Mouse (Mus musculus) cortical plate, adult 2 months (tissue): Measurements from ENCODE around the gene Rnf8. TPM values are rescaled to one million over a fixed set of nuclear protein-coding genes. Genes with fewer than 3 reads are reported as not detected.

Source experiments
- H3K27ac ChIP-seq: fragments of 200-500 bp; 2 replicates; pipeline ENCODE4 v1.5.1; 2012; ENCODE audit warnings: low read length, control low read depth, inconsistent platforms; ENCODE audit not compliant: insufficient read depth
- H3K4me1 ChIP-seq: fragments of 200-500 bp; 2 replicates; pipeline ENCODE4 v1.6.1; 2011; ENCODE audit warnings: low read length; ENCODE audit not compliant: control insufficient read depth, insufficient read depth
- H3K4me3 ChIP-seq: fragments of 200-500 bp; 2 replicates; pipeline ENCODE4 v1.5.1; 2011; ENCODE audit warnings: mild to moderate bottlenecking, low read length, control low read depth; ENCODE audit not compliant: insufficient read depth
- CTCF ChIP-seq: fragments of 200-500 bp; IDR thresholded peaks from 2 replicates; pipeline ENCODE4 v1.5.1; 2011; ENCODE audit warnings: mild to moderate bottlenecking, control low read depth, low read length; ENCODE audit not compliant: insufficient read depth; ENCODE audit errors: extremely low read depth
- POLR2A ChIP-seq: fragments of 200-500 bp; IDR thresholded peaks from 2 replicates; pipeline ENCODE4 v1.6.1; 2011; ENCODE audit warnings: mild to moderate bottlenecking, low read length, control low read depth; ENCODE audit not compliant: insufficient read depth; ENCODE audit errors: extremely low read depth
- polyA plus RNA-seq: library from polyadenylated mRNA; depleted of rRNA; stranded (reverse); fragments of >200 nt; gene quantifications from 2 replicates; pipeline ENCODE4 v1.2.3, GENCODE M21; 2012

Gene Rnf8
- polyA plus RNA-seq, 1 experiment, result 60.3 TPM

GRCm38 (mm10) chr17:29642219-29642618 is 27.6 kb downstream of the Rnf8 start:
- H3K4me1 ChIP-seq, result no peaks in the 10 kb centered on the region
- no peak for TF ChIP-seq CTCF
- no peak for TF ChIP-seq POLR2A
- H3K27ac ChIP-seq, result no peak overlapping the region
- no peak overlapping the region for H3K4me3 ChIP-seq

- Histone ChIP-seq H3K4me3 (no peak overlapping the region), H3K27ac (no peak overlapping the region), H3K4me1 (no peaks in the 10 kb centered on the region)
- TF ChIP-seq POLR2A (no peak), CTCF (no peak)
These were observed 43.7 kb downstream of the Rnf8 start for GRCm38 (mm10) chr17:29658249-29658648.

- peak within 1 kb of the TSS; percentile 55 for H3K27ac ChIP-seq
- TF ChIP-seq CTCF (no peak), POLR2A (peak; percentile 57; the same call in 1 of the 2 replicates)
- no peaks in the 10 kb centered on the region for H3K4me1 ChIP-seq
- peak within 1 kb of the TSS; percentile 90 for H3K4me3 ChIP-seq
These were observed 45.6 kb downstream of the Rnf8 start, which contains the start of gene Cmtr1 for GRCm38 (mm10) chr17:29660076-29660761. Gene Cmtr1 (plus strand): TSS chr17:29660595.

- Histone ChIP-seq H3K27ac (peak overlapping the region; percentile 55), H3K4me3 (peak overlapping the region; percentile 90), H3K4me1 (no peaks in the 10 kb centered on the region)
- TF ChIP-seq POLR2A, result no peak
- TF ChIP-seq CTCF, result no peak
These were observed 46.3 kb downstream of the Rnf8 start for GRCm38 (mm10) chr17:29660762-29661391.

- H3K4me1 ChIP-seq, result no peaks in the 10 kb centered on the region
- no peak for TF ChIP-seq POLR2A
- TF ChIP-seq CTCF, result no peak
- H3K27ac ChIP-seq, result no peak overlapping the region
- H3K4me3 ChIP-seq, result no peak overlapping the region
These were observed 47.6 kb downstream of the Rnf8 start for GRCm38 (mm10) chr17:29662145-29662544.

GRCm38 (mm10) chr17:29668051-29668986 is 53.7 kb downstream of the Rnf8 start:
- Histone ChIP-seq H3K27ac (0 out of 2 replicates have a peak overlapping the region, but pooled peaks have one; percentile 24), H3K4me3 (no peak overlapping the region), H3K4me1 (peaks cover 4% of the 10 kb centered on the region; the same call in 1 of the 2 replicates)
- no peak for TF ChIP-seq POLR2A

GRCm38 (mm10) chr17:29669030-29669429 is 54.4 kb downstream of the Rnf8 start:
- peaks cover 4% of the 10 kb centered on the region; the same call in 1 of the 2 replicates for H3K4me1 ChIP-seq
- H3K27ac ChIP-seq, result no peak overlapping the region
- no peak overlapping the region for H3K4me3 ChIP-seq
- no peak for TF ChIP-seq CTCF
- no peak for TF ChIP-seq POLR2A

- TF ChIP-seq POLR2A (no peak), CTCF (no peak)
- Histone ChIP-seq H3K4me3 (no peak overlapping the region), H3K27ac (no peak overlapping the region), H3K4me1 (peaks cover 4% of the 10 kb centered on the region; the same call in 1 of the 2 replicates)
These were observed 55.3 kb downstream of the Rnf8 start for GRCm38 (mm10) chr17:29669936-29670335.

GRCm38 (mm10) chr17:29671021-29671420 is 56.4 kb downstream of the Rnf8 start:
- Histone ChIP-seq H3K4me3 (no peak overlapping the region), H3K4me1 (peaks cover 4% of the 10 kb centered on the region; the same call in 1 of the 2 replicates), H3K27ac (no peak overlapping the region)
- no peak for TF ChIP-seq POLR2A
- TF ChIP-seq CTCF, result no peak

- TF ChIP-seq CTCF, result no peak
- no peak for TF ChIP-seq POLR2A
- H3K27ac ChIP-seq, result no peak overlapping the region
- peaks cover under 1% of the 10 kb centered on the region; the same call in 1 of the 2 replicates for H3K4me1 ChIP-seq
- H3K4me3 ChIP-seq, result no peak overlapping the region
These were observed 58.7 kb downstream of the Rnf8 start for GRCm38 (mm10) chr17:29673325-29673724.
